Mouse (Mus musculus) cerebellum, postnatal 4 days (tissue): ENCODE data around the gene Cbs.

Source experiments
- DNase-seq, 2 experiments: peaks; one replicate each; pipeline ENCODE4 v3.0.0; 2022; ENCODE audit warnings: low spot score in 2 of 2, mixed read lengths in 1 of 2

Gene Cbs

DNA sequence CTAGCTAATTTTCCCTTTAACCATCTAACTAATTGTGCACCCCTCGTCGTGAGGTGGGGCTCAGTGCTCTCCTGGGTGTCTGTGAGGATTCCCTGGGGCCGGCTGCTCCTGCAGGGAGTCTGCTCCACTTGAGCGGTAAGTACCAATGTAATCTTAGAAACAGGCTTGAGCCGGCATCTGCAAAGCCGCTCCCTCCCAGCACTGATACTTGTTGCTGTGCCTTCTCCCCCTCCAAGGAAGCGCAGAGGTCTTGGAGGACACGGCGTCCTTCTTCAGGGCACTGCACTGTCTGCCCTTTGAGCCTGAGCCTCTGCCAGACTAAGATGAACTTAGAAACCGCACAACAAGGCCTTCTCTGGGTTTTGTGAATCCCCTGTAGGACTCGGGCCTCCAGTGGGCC lies 46.2 kb downstream of the Cbs start:
- no peak for DNase-seq

DNA sequence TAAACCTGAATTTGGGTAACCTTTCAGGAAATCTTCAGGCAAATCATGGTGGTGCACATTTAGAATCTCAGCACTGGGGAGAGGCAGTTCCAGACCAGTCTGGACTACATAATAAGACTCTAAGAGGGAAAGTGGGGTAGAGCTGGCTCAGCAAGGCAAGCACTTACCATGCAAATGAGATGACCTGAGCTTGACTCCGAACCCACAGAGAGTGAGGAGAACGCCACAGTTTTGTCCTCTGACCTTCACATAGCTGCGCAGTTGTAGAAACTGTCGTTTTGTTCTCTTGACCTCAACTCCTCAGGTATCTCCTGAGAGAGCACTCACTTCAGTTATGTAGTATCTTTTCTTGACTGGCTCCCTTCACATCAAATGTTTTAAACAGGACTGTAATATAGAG lies 48.3 kb downstream of the Cbs start:
- no peak for DNase-seq

DNA sequence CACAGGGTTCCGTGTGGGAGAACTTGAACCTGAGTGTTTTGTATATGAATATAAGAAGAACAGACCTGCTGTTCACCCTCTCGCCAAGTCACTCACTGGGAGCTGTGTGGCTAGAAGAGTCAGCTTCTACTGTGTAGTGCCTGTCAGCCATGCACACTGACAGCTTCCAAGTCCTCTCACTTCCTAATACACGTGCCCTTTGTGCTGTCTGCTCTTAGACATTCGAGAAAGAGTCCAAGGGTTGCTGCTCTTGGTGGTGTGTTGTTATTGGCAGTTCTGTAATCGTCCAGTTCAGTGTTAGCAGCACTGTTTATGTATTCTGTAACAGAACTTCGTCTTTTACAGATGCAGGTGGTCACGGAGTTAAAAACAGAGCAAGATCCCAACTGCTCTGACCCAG lies 48.9 kb downstream of the Cbs start:
- DNase-seq: no peak

DNA sequence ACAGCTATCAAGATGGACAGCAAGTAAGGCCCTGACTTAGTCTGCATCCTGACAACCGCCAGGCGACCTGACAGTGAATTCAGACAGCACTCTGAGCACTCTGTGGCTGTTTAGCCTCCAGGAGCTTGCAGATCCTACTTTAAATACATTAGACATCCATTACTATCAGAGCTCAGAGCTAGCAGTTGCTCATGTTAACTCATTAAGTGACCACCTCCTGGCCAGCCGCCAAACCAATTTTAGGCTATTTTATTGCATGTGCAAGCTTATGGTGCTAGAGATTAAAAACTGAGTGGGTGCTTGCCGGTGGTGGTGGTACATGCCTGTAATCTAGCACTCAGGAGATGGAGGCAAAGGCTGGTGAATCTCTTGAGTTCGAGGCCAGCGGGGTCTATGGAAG lies 53.3 kb downstream of the Cbs start:
- no peak for DNase-seq

DNA sequence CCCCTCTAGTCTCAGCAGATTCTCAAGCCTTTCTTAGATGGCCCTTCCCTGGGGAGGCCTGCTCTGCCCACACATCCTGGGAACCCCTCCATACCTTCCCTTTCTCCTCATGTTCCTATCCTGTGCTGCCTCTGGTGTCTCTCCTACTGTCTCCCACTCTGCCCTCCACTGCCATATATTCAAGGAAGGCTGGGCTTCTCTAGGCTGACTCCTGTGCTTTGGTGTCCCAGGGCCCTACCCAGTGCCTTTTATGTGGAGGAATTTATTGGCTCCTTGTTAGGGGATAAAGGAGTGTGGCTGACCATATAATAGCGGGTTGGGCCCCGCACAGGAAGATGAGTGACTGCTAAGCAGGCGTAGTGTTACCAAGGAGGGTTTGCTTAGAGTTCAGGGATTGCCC lies 53.9 kb downstream of the Cbs start:
- DNase-seq: no peak

DNA sequence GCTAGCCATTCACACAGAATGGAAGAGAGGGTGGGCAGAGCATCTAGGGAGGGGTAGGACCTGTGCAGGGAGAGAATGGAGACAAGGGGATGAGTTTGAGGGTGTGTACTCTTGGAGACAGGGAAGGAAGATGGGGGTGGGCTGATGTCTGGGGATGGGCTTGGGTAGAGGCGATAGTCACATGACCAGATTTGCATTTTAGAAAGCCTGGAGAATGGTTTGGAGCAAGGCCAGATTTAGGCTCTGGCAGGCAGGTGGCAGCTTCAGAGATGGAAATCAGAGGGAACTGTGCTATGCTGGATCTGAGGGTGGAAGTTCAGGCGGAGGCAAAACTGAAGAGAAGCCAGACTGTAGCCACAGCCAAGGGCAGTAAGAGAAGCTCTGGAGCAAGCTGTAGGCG lies 56.7 kb downstream of the Cbs start:
- peak in 1 of 2 experiments; percentile 27 for DNase-seq

DNA sequence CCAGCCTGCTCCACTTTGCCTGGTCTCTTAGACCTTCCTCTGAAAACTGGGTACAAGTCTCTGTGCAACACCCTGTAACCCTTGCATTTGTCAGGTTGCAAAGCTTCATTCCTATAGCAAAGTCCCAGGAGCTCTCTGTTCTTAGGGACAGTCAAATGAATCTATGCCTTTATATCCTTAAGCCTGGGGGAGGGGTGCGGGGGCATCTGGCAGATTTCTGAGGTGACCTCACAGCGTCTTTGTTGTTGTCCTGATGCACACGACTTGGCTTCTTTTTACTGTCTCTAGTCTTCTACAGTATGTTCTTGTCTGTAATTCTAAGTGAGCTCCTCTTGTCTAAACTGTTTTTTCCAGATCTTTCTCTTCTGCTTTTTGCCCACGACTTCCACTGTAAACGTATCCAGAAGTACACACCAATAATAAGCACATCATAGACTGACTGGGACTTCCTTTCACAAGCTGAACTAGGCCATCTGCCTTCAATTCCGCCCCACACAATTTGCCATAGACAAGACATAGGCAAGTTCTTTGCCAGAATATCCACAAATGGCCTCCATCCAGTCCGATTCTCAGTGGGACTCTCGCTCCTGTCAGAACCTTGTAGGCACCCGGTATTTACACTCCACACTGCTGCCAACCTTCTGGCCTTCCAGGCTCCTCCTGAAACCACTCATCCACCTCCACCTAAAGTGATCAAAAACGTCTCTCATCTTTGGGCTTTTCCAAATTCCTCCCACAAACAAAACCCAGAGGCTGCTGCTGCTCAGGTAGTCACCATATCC lies 60.5 kb downstream of the Cbs start:
- DNase-seq: peak in 1 of 2 experiments; percentile 20

DNA sequence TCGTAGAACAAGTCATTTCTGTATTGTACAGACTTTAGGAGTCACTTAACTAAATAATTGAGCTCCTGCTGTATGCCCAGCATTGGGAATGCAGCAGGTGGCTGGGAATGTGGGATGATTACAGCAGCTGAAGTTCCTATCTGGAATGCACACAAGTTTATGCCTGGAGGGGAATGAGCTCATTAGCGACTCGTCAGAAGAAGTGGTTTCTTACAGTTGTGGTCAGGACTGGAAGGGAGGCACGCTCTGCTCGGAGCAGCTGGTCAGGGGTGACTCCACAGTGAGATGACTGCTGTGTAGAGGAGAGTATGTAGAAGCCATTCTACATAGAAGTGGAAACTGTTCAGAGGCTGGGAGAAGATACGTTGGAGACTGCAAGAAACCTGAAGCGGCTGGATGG lies 62.4 kb downstream of the Cbs start:
- no peak for DNase-seq

DNA sequence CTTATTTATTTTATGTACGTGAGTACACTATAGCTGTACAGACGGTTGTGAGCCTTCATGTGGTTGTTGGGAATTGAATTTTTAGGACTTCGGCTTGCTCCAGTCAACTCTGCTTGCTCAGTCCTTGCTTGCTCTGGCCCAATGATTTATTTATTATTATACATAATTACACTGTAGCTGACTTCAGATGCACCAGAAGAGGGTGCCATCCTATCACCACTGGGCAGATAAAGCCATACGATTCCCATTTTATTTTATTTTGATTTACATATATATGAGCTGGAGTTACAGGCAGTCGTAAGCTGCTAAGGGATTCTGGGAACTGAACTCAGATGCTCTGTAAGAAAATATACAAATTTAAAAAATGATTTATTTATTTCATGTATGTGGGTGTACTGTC lies 65.3 kb downstream of the Cbs start:
- DNase-seq: no peak

DNA sequence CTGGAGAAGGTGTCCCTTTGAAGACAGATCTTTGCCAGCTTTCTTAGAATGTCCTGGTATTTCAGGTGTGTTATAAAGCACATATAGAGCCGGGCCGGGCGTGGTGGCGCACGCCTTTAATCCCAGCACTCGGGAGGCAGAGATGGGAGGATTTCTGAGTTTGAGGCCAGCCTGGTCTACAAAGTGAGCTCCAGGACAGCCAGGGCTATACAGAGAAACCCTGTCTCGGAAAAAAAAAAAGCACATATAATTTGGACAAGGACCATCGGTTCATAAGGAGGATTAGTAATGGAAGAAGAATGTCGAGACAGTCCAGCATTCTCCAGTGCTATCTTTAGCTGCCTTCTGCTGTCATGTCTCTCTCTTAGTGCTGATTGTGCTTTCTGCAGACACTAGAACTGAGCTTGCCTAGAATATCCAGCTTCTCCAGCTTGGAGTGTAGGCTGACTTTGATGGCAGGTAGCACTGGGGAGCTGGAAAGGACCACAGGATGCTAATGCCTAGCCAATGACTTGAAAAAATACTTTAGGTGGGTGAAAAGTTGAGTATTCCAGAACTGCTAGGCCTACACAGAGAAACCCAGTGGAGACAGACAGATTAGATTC lies 66.6 kb downstream of the Cbs start:
- DNase-seq: peak; percentile 32 to 49

DNA sequence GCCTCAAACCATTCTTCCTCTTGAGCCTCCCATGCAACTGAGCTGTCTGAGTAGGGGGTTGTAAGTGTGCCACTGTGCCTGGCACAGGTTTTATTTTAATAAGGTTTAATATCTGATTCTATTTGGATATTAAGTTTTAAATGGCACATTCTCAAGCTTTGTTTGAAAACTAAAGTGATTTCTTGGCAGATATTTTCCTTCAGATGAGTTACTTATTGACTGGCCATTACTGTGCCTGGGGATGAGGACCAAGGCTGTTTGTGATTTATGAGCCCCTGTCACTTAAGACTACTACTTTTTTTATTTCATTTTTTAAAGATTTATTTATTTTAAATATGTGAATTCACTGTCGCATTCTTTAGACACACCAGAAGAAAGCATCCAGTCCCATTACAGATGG lies 67.3 kb downstream of the Cbs start:
- no peak for DNase-seq

DNA sequence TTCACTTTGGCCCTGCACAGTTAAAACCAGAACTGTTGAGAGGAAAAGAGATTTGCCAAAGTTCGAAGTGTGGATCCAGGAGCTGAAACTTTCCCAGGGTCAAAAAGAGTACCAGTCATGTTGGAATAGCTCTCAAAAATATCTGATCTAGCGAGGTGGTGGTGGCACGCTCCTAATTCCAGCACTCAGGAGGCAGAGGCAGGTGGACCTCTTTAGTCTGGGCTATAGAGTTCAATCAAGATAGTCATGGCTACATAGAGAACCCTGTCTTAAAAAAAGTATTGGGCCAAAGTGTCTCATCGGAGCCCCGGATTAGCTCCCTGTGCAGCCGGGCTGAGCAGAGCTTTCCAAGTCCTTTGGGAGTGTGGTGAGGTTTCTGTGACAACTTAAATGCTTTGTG lies 70.8 kb downstream of the Cbs start:
- no peak for DNase-seq

DNA sequence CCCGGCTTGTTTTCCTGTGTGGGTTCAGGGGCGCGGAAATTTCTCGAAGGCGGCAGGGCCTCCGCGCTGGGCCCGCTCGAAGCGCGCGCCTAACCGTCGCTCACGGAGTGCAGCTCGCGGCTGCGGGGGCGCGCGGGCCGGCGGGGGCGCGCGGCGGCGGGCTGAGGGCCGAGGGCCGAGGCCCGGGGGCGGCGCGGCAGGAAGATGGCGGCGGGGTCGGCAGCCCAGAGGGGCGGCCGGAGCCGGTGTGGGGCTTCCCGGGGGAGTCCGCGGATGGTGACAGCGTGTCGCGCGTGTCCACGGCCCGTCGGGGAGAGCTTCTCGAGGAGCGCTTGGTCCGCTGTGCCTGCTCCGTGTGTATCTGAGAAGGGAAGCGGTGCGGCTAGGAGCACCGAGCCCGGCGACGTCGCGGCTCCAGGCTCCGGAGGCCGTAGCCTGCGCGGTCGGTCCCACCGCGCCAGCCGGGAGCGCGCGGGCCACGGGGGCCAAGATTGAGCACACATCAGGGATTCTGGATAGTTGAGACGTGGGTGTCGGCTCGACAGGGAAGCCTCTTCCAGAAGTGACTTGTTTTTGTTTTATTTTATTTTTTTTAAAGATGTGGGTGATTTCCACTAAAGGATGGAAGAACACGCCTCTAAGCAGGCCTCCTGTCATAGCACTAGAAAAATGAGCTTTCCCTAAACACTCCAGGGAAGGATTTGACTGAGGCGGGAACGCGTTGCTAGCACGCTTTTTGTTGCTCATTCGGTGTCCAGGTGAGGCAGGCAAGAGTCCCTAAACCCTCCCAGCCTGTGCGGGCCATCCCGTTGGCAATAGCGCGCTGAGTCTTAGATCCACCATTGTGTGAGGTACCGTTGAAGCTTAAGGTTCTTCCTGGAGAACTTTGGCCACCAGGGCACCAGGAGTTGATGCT lies 71.6 kb downstream of the Cbs start:
- DNase-seq: peak; percentile 43 to 78

DNA sequence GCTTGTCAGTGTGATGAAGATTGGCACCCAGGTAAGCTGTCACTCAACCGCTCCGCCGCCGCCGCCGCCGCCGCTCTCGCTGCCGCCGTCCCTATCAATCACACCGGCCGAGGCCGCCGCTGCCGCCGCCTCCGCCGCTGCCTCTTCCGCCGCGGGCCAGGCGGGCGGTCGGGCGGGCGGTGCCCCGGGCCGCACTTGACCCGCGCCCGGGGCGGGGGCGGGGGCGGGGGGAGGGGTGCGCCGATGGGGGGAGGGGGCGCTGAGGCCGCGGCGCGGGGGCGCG lies 72.2 kb downstream of the Cbs start:
- no peak for DNase-seq

DNA sequence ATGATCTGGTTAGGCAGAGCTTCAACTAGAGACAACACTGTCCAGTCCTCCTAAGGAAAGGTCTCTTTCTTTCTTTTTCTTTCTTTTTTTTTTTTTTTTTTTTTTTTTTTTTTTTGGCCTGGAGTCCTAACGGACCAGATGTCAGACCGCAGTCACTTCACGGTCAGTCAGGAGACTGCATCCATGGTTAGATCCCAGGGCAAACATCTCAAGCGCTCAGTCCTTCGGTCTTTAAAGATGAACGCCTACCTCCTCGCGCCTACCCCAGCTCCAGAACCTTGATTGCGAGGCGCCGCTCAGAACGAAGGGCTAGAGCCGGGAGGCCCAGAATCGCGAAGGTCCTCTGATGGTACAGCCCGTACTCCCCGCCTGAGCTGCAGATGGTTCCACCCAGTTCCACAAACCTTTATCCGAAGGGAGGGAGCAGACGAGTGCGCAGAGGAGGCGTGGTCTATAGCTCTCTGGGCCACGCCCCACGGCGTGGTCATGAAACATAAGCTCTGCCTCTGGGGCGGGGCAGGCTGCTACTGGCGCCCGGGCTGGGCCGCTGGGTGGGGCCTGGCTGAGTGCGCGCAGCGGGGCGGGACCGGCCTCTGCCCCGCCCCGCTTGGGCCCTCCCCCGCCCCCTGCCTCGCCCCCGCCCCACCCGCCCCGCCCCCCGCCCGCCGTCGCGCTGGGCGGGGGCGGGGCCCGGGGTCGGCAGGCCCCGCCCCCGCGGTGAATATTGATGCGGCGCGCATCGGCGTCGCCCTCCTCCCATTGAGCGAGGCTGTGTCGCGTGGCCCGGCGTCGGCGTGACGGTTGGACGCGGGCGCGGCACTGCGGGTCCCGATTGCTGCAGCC lies 72.8 kb downstream of the Cbs start, which contains the start of gene Pknox1:
Gene Pknox1 (plus strand): TSS at position 720 of the 843 bp plus-strand sequence.
- DNase-seq: peak; percentile 89 to 98

DNA sequence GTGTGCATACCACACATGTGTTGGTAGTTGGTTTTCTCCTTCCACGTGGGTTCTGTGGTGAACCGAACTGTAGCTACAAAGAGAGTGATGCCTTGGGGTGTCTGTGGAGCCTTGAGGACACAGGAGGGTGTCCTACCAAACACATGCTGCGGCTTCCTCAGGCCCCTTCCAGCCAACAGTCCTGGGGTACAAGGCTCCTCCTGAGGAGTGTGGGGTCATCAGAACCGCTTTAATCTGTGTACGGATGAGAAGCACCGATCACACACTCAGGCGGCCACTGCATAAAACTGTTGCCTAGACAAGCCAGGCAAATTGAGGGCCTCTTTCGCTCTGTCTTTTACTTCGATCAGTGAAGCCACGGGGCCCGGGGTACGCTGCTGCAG lies 73.4 kb downstream of the Cbs start:
- DNase-seq: peak in 1 of 2 experiments; percentile 42

DNA sequence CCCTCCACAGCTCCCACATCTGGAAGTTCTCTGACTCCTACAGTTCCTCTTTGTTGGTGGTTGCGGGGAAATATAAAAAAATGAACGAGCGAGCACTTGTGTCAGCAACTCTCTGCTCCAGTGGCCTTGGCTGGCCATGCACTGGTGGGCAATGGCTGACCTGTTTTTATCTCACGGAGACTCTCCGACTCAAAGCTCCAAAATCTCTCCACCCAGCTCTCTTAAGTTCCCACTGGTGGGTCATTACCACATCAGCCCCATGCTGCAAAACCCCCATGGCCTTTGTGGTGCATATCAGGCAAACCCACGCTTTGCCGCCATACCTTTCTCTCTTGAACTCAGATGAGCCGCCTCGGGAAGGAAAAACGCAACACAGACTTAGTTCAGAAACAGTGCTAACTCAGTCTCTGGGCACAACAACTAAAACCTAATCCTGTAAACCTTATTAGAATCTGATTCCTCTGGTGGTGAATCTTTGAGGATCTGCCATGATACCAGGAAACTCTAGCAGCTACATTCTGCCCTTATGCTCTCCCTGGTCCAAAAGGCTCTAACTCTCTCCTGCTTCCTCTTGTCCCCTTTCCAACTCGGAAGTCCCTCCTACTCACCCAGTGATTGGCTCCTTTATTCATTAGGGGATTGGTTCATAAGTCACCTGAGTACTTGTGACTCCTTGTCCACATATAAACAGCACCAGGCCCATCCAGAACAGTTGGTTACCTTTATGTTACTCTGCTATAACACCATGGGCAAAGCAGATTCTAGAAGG lies 77.8 kb downstream of the Cbs start:
- DNase-seq: no peak
